Mouse (Mus musculus): Measurements from ENCODE around the gene 1700020N01Rik.

1700020N01Rik gene

GRCm38 (mm10) chr10:21669750-21670161 is 76.8 kb downstream of the 1700020N01Rik start:
- DNase-seq (ENCODE audit: low spot score in 2 of 2), result no peak

GRCm38 (mm10) chr10:21670168-21670567 is 77.2 kb downstream of the 1700020N01Rik start:
- no peak for DNase-seq (ENCODE audit: low spot score in 2 of 2)

All from thymus, postnatal 10 days (tissue).